Mouse (Mus musculus) spleen, adult 2 months (tissue): ENCODE measurements around the gene Apex1.

Source experiments
- CTCF ChIP-seq: fragments of 200-500 bp; IDR thresholded peaks from 2 replicates; pipeline ENCODE4 v1.5.1; 2011; ENCODE audit warnings: mild to moderate bottlenecking, inconsistent platforms; ENCODE audit not compliant: insufficient read depth, insufficient read length, insufficient replicate concordance; ENCODE audit errors: extremely low read depth
- POLR2A ChIP-seq: fragments of 200-500 bp; IDR thresholded peaks from 2 replicates; pipeline ENCODE4 v1.6.1; 2011; ENCODE audit warnings: low read depth, low read length, inconsistent platforms

GRCm38 (mm10) chr14:50891621-50892020, 33.1 kb upstream of the Apex1 start:
- TF ChIP-seq CTCF: no peak
- TF ChIP-seq POLR2A: no peak
